Mouse (Mus musculus) E14TG2a.4 (cell line): ENCODE data around the gene Slc22a20.

Source experiments
- H3K27me3 ChIP-seq: 2 replicates; pipeline ENCODE4 v1.6.1; 2014; ENCODE audit warnings: low read length, control low read depth; ENCODE audit not compliant: insufficient read depth
- H3K36me3 ChIP-seq: 2 replicates; pipeline ENCODE4 v1.6.1; 2014; ENCODE audit warnings: low read length, control low read depth; ENCODE audit not compliant: insufficient read depth
- H3K4me1 ChIP-seq: replicated peaks from 2 replicates; pipeline ENCODE4 v1.6.1; 2014; ENCODE audit warnings: low read depth, low read length, control low read depth
- H3K4me3 ChIP-seq: replicated peaks from 2 replicates; pipeline ENCODE4 v1.5.1; 2014; ENCODE audit warnings: mild to moderate bottlenecking, low read length
- H3K9me3 ChIP-seq: 2 replicates; pipeline ENCODE4 v1.6.1; 2014; ENCODE audit warnings: low read length, control low read depth
- CTCF ChIP-seq: conservative IDR thresholded peaks from 2 replicates; pipeline ENCODE4 v1.5.1; 2014; ENCODE audit warnings: low read length
- NANOG ChIP-seq: IDR thresholded peaks from 2 replicates; pipeline ENCODE4 v1.6.1; 2014; ENCODE audit warnings: borderline replicate concordance, low read length, mixed read lengths
- POU5F1 ChIP-seq: IDR thresholded peaks from 2 replicates; pipeline ENCODE4 v1.6.1; 2014; ENCODE audit warnings: low read length, borderline replicate concordance

The Slc22a20 gene

GRCm38 (mm10) chr19:5963883-5964562 is 21.9 kb downstream of the Slc22a20 start, which contains the start of gene Pola2:
Pola2 (minus strand) TSS chr19:5964202.
- peaks cover 33% of the 10 kb centered on the region for H3K36me3 ChIP-seq
- H3K4me3 ChIP-seq = peak within 1 kb of the TSS; percentile 93
- H3K4me1 ChIP-seq = peaks cover 63% of the 10 kb centered on the region
- TF ChIP-seq NANOG (no peak), POU5F1 (no peak), CTCF (no peak)
- H3K9me3 ChIP-seq = no peaks in the 10 kb centered on the region
- H3K27me3 ChIP-seq = no peaks in the 10 kb centered on the region

- Histone ChIP-seq H3K4me1 (peaks cover 62% of the 10 kb centered on the region), H3K27me3 (no peaks in the 10 kb centered on the region), H3K9me3 (no peaks in the 10 kb centered on the region), H3K4me3 (peak overlapping the region; percentile 93), H3K36me3 (peaks cover 47% of the 10 kb centered on the region)
- TF ChIP-seq CTCF (no peak), NANOG (no peak), POU5F1 (no peak)
Measured at GRCm38 (mm10) chr19:5962651-5963050, 23.3 kb downstream of the Slc22a20 start.

- H3K4me3 ChIP-seq = no peak overlapping the region
- H3K27me3 ChIP-seq = no peaks in the 10 kb centered on the region
- peaks cover 64% of the 10 kb centered on the region for H3K4me1 ChIP-seq
- peaks cover 97% of the 10 kb centered on the region for H3K36me3 ChIP-seq
- no peaks in the 10 kb centered on the region for H3K9me3 ChIP-seq
- TF ChIP-seq POU5F1 (no peak), NANOG (no peak), CTCF (no peak)
Measured at GRCm38 (mm10) chr19:5957371-5957770, 28.6 kb downstream of the Slc22a20 start.

- no peak for TF ChIP-seq NANOG
- TF ChIP-seq CTCF = peak; percentile 88
- TF ChIP-seq POU5F1 = no peak
- peaks cover 66% of the 10 kb centered on the region for H3K4me1 ChIP-seq
- no peak overlapping the region for H3K4me3 ChIP-seq
- no peaks in the 10 kb centered on the region for H3K27me3 ChIP-seq
- peaks cover 99% of the 10 kb centered on the region for H3K36me3 ChIP-seq
- no peaks in the 10 kb centered on the region for H3K9me3 ChIP-seq
Measured at GRCm38 (mm10) chr19:5956685-5957084, 29.3 kb downstream of the Slc22a20 start.

GRCm38 (mm10) chr19:5955704-5956670 is 30.0 kb downstream of the Slc22a20 start:
- Histone ChIP-seq H3K4me3 (no peak overlapping the region), H3K27me3 (no peaks in the 10 kb centered on the region), H3K36me3 (peaks cover 99% of the 10 kb centered on the region), H3K9me3 (no peaks in the 10 kb centered on the region), H3K4me1 (peaks cover 64% of the 10 kb centered on the region)
- TF ChIP-seq POU5F1 (no peak), CTCF (no peak), NANOG (no peak)

GRCm38 (mm10) chr19:5954936-5955335 is 31.0 kb downstream of the Slc22a20 start:
- no peaks in the 10 kb centered on the region for H3K9me3 ChIP-seq

GRCm38 (mm10) chr19:5954031-5954710 is 31.8 kb downstream of the Slc22a20 start:
- H3K27me3 ChIP-seq = no peaks in the 10 kb centered on the region
- no peak overlapping the region for H3K4me3 ChIP-seq
- H3K36me3 ChIP-seq = peaks cover 100% of the 10 kb centered on the region
- TF ChIP-seq CTCF = no peak
- no peak for TF ChIP-seq POU5F1
- TF ChIP-seq NANOG = no peak
- H3K9me3 ChIP-seq = no peaks in the 10 kb centered on the region
- H3K4me1 ChIP-seq = peaks cover 65% of the 10 kb centered on the region

More at GRCm38 (mm10) chr19:5954936-5955335, 31.0 kb downstream of the Slc22a20 start:
- no peaks in the 10 kb centered on the region for H3K27me3 ChIP-seq
- no peak for TF ChIP-seq NANOG
- no peak for TF ChIP-seq CTCF
- TF ChIP-seq POU5F1 = no peak
- H3K36me3 ChIP-seq = peaks cover 100% of the 10 kb centered on the region
- H3K4me3 ChIP-seq = no peak overlapping the region
- peaks cover 66% of the 10 kb centered on the region for H3K4me1 ChIP-seq
